Mouse (Mus musculus) cortical plate, adult 2 months (tissue): ENCODE results near the gene Phf19.

ENCODE experiments used
- CTCF ChIP-seq: fragments of 200-500 bp; IDR thresholded peaks from 2 replicates; pipeline ENCODE4 v1.5.1; 2011; ENCODE audit warnings: mild to moderate bottlenecking, control low read depth, low read length; ENCODE audit not compliant: insufficient read depth; ENCODE audit errors: extremely low read depth
- POLR2A ChIP-seq: fragments of 200-500 bp; IDR thresholded peaks from 2 replicates; pipeline ENCODE4 v1.6.1; 2011; ENCODE audit warnings: mild to moderate bottlenecking, low read length, control low read depth; ENCODE audit not compliant: insufficient read depth; ENCODE audit errors: extremely low read depth

GRCm38 (mm10) chr2:34897820-34898219, 16.0 kb downstream of the Phf19 start:
- peak; percentile 25; the same call in 1 of the 2 replicates for TF ChIP-seq CTCF
- no peak for TF ChIP-seq POLR2A
